Mouse (Mus musculus) intestine, postnatal 0 days (tissue): ENCODE data around the gene Tmprss11a. TPM values are rescaled to one million over a fixed set of nuclear protein-coding genes. Genes with fewer than 3 reads are reported as not detected.

Experiments used
- ATAC-seq: fragments of 200-750 bp; cut with Nextera tagmentation; 2 replicates; pipeline ENCODE4 v1.8.0; 2017; ENCODE audit warnings: mild to moderate bottlenecking, moderate TSS enrichment, moderate library complexity
- H3K27ac ChIP-seq: fragments of 300-500 bp; sonication (generic); 2 replicates; pipeline ENCODE4 v1.5.1; 2014; ENCODE audit warnings: mild to moderate bottlenecking, low read depth, low read length, moderate library complexity
- H3K27me3 ChIP-seq: fragments of 300-500 bp; sonication (generic); replicated peaks from 2 replicates; pipeline ENCODE4 v1.6.1; 2014; ENCODE audit warnings: low read length, mixed read lengths; ENCODE audit not compliant: control insufficient read depth, insufficient read depth
- H3K36me3 ChIP-seq: fragments of 300-500 bp; sonication (generic); 2 replicates; pipeline ENCODE4 v1.6.1; 2014; ENCODE audit warnings: mild to moderate bottlenecking, moderate library complexity; ENCODE audit not compliant: control insufficient read depth, insufficient read depth
- H3K4me1 ChIP-seq: fragments of 300-500 bp; sonication (generic); replicated peaks from 2 replicates; pipeline ENCODE4 v1.6.1; 2014; ENCODE audit warnings: antibody characterized with exemption, low read length, mixed read lengths; ENCODE audit not compliant: control insufficient read depth, insufficient read depth
- H3K4me2 ChIP-seq: fragments of 300-500 bp; sonication (generic); replicated peaks from 2 replicates; pipeline ENCODE4 v1.6.1; 2014; ENCODE audit warnings: low read depth, mild to moderate bottlenecking, moderate library complexity
- H3K4me3 ChIP-seq: fragments of 300-500 bp; sonication (generic); 2 replicates; pipeline ENCODE4 v1.5.1; 2014; ENCODE audit warnings: low read depth, low read length
- H3K9ac ChIP-seq: fragments of 300-500 bp; sonication (generic); 2 replicates; pipeline ENCODE4 v1.6.1; 2014; ENCODE audit warnings: mild to moderate bottlenecking, low read depth, low read length
- H3K9me3 ChIP-seq: fragments of 300-500 bp; sonication (generic); 2 replicates; pipeline ENCODE4 v1.6.1; 2016; ENCODE audit warnings: mixed run types; ENCODE audit not compliant: control insufficient read depth
- CTCF ChIP-seq: sonication (generic); IDR thresholded peaks from 2 replicates; pipeline ENCODE4 v1.5.1; 2016; ENCODE audit warnings: low read depth, mild to moderate bottlenecking, control low read depth, antibody characterized with exemption, moderate library complexity
- WGBS: fragments of 180-500 bp; shearing (Covaris S2); extraction: QIAGEN DNeasy Blood & Tissue Kit; methylation state at CpG from one replicate; pipeline ENCODE4 v1.1.7; 2014; 5-methylcytosine and 5-hydroxymethylcytosine counted together
- polyA plus RNA-seq: library from polyadenylated mRNA; unstranded; fragments of >200 nt; fragmentation: Nextera tagmentation; extraction: Ambion mirVana; gene quantifications from 2 replicates; pipeline ENCODE4 v1.2.1, GENCODE M21; 2015

Gene Tmprss11a
- polyA plus RNA-seq, 1 experiment from 2014 or later: 0.07 TPM

GRCm38 (mm10) chr5:86439306-86439705 lies 29.5 kb downstream of the Tmprss11a start:
- Histone ChIP-seq H3K4me3 (no peak overlapping the region), H3K27me3 (no peaks in the 10 kb centered on the region), H3K4me2 (no peak overlapping the region), H3K27ac (no peak overlapping the region), H3K4me1 (no peaks in the 10 kb centered on the region), H3K9ac (no peak overlapping the region), H3K9me3 (no peaks in the 10 kb centered on the region), H3K36me3 (no peaks in the 10 kb centered on the region)
- WGBS: 71% methylated on average over 2 of the region's 2 CpGs
- TF ChIP-seq CTCF: no peak
- no peak for ATAC-seq

- Histone ChIP-seq H3K9ac (no peak overlapping the region), H3K36me3 (no peaks in the 10 kb centered on the region), H3K4me1 (no peaks in the 10 kb centered on the region), H3K4me3 (no peak overlapping the region), H3K27me3 (no peaks in the 10 kb centered on the region), H3K27ac (no peak overlapping the region), H3K9me3 (no peaks in the 10 kb centered on the region), H3K4me2 (no peak overlapping the region)
- no peak for TF ChIP-seq CTCF
- ATAC-seq: no peak
Measured at GRCm38 (mm10) chr5:86438548-86438947, 30.2 kb downstream of the Tmprss11a start.

- 1% methylated on average over 2 of the region's 2 CpGs for WGBS
- no peaks in the 10 kb centered on the region for H3K9me3 ChIP-seq
- H3K4me2 ChIP-seq: no peak overlapping the region
- H3K4me1 ChIP-seq: no peaks in the 10 kb centered on the region
- peak; percentile 79 for TF ChIP-seq CTCF
- H3K27ac ChIP-seq: no peak overlapping the region
- no peaks in the 10 kb centered on the region for H3K27me3 ChIP-seq
- no peak overlapping the region for H3K9ac ChIP-seq
- ATAC-seq: no peak
- no peak overlapping the region for H3K4me3 ChIP-seq
- H3K36me3 ChIP-seq: no peaks in the 10 kb centered on the region
Measured at GRCm38 (mm10) chr5:86432697-86433096, 36.1 kb downstream of the Tmprss11a start.

- Histone ChIP-seq H3K9ac (no peak overlapping the region), H3K36me3 (no peaks in the 10 kb centered on the region), H3K4me3 (no peak overlapping the region), H3K9me3 (no peaks in the 10 kb centered on the region), H3K27me3 (no peaks in the 10 kb centered on the region), H3K4me2 (no peak overlapping the region), H3K27ac (no peak overlapping the region), H3K4me1 (no peaks in the 10 kb centered on the region)
- TF ChIP-seq CTCF: no peak
- 73% methylated on average over 5 of the region's 5 CpGs for WGBS
- no peak for ATAC-seq
Measured at GRCm38 (mm10) chr5:86431096-86431495, 37.7 kb downstream of the Tmprss11a start.

GRCm38 (mm10) chr5:86421323-86422028 lies 47.3 kb downstream of the Tmprss11a start:
- Histone ChIP-seq H3K9me3 (no peaks in the 10 kb centered on the region), H3K4me3 (no peak overlapping the region), H3K4me1 (no peaks in the 10 kb centered on the region), H3K9ac (no peak overlapping the region), H3K36me3 (no peaks in the 10 kb centered on the region), H3K27me3 (no peaks in the 10 kb centered on the region), H3K4me2 (no peak overlapping the region), H3K27ac (no peak overlapping the region)
- 52% methylated on average over 3 of the region's 3 CpGs for WGBS
- TF ChIP-seq CTCF: no peak
- ATAC-seq: no peak

- 22% methylated on average over 4 of the region's 4 CpGs for WGBS
- H3K27me3 ChIP-seq: no peaks in the 10 kb centered on the region
- peak; percentile 40 for TF ChIP-seq CTCF
- ATAC-seq: no peak
- no peaks in the 10 kb centered on the region for H3K9me3 ChIP-seq
- no peak overlapping the region for H3K27ac ChIP-seq
- H3K4me1 ChIP-seq: no peaks in the 10 kb centered on the region
- H3K9ac ChIP-seq: no peak overlapping the region
- no peaks in the 10 kb centered on the region for H3K36me3 ChIP-seq
- H3K4me2 ChIP-seq: no peak overlapping the region
- H3K4me3 ChIP-seq: no peak overlapping the region
Measured at GRCm38 (mm10) chr5:86419494-86419893, 49.3 kb downstream of the Tmprss11a start.
